Mouse (Mus musculus) testis, adult 2 months (tissue): ENCODE data around the gene Etv5.

ENCODE experiments used
- CTCF ChIP-seq: fragments of 200-500 bp; IDR thresholded peaks from 2 replicates; pipeline ENCODE4 v1.5.1; 2012; ENCODE audit warnings: low read depth, mild to moderate bottlenecking, inconsistent platforms, low read length, moderate library complexity; ENCODE audit not compliant: control insufficient read depth, insufficient read depth, insufficient replicate concordance
- POLR2A ChIP-seq: fragments of 200-500 bp; IDR thresholded peaks from 2 replicates; pipeline ENCODE4 v1.6.1; 2012; ENCODE audit warnings: low read depth, mild to moderate bottlenecking, inconsistent platforms, low read length, moderate library complexity; ENCODE audit not compliant: control insufficient read depth

- TF ChIP-seq CTCF (no peak), POLR2A (no peak)
These were observed 812 bp downstream of the Etv5 start for GRCm38 (mm10) chr16:22438441-22439373.
